Mouse (Mus musculus): ENCODE results near the gene Ext2. TPM values are rescaled to one million over a fixed set of nuclear protein-coding genes. Genes with fewer than 3 reads are reported as not detected.

The Ext2 gene
- polyA plus RNA-seq, 1 experiment from 2014 or later, result 102 TPM

DNA sequence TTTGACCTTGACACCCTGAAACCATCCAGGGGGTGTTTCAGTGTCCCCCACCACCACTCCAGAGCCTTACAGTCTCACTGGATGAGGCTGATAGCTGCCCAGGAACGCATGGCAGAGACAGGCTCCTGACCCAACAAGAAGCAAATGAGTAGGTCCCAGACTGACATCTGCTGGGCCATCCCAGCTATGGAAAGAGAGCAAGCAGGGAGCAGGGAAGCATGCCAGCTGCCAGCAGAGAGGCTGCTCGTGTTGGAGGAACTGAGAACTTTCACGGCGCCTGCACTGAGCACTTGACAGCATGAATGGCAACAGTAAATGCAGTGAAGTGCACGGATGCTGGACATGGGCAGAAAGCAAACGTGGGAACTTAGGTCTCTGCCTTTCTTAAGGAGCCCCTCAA is 17.7 kb upstream of the Ext2 start:
- no peaks in the 10 kb centered on the region for H3K4me1 ChIP-seq
- H3K36me3 ChIP-seq, result peaks cover 26% of the 10 kb centered on the region
- H3K4me2 ChIP-seq, result no peak overlapping the region
- no peak overlapping the region for H3K9ac ChIP-seq
- H3K27me3 ChIP-seq (replicated peaks), result no peaks in the 10 kb centered on the region
- no peak for ATAC-seq (ENCODE audit: insufficient read depth, low FRiP score, low read depth)
- no peak overlapping the region for H3K4me3 ChIP-seq (replicated peaks)
- no peak overlapping the region for H3K27ac ChIP-seq
- no peaks in the 10 kb centered on the region for H3K9me3 ChIP-seq
- WGBS, result 81% methylated on average over 6 of the region's 6 CpGs

- no peak for ATAC-seq (ENCODE audit: insufficient read depth, low FRiP score, low read depth)
- 92% methylated on average over 4 of the region's 4 CpGs for WGBS
Observed at GRCm38 (mm10) chr2:93838931-93839330, 16.6 kb upstream of the Ext2 start.

DNA sequence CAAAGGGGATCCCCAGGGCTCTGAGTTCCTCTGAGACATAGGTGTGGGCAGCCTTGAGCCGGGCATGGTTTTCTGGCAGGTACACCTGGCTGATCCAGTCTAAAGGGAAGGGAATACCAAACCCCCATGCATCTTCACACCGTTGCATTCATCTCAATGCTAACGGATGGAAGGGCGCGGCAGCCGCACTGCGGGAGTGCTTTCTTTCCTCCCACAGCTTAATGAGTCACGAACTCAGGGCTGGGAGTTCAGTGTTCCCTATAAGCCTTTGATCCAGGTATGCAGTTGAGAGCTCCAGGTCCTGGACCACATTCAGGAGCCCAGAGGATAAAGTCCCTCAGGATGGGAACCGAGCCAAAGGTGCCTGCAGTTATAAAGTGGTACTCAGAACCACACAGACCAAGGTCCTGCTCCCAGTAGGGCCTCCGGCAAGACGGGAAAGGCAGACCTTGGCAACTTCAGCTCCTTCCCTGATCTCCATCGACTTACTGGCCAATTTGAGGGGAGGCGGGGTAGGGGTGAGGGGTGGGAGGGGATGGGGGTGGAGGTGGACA is 13.9 kb upstream of the Ext2 start:
- ATAC-seq (ENCODE audit: insufficient read depth, low FRiP score, low read depth), result no peak
- 73% methylated on average over 13 of the region's 13 CpGs for WGBS
- H3K36me3 ChIP-seq, result peaks cover 25% of the 10 kb centered on the region
- H3K27ac ChIP-seq, result no peak overlapping the region
- H3K27me3 ChIP-seq (replicated peaks), result no peaks in the 10 kb centered on the region
- H3K4me2 ChIP-seq, result no peak overlapping the region
- no peak overlapping the region for H3K9ac ChIP-seq
- no peak overlapping the region for H3K4me3 ChIP-seq (replicated peaks)
- no peaks in the 10 kb centered on the region for H3K9me3 ChIP-seq
- H3K4me1 ChIP-seq, result no peaks in the 10 kb centered on the region

More at GRCm38 (mm10) chr2:93838931-93839330, 16.6 kb upstream of the Ext2 start:
- Histone ChIP-seq H3K27ac (no peak overlapping the region), H3K9ac (no peak overlapping the region), H3K4me1 (no peaks in the 10 kb centered on the region), H3K27me3 (replicated peaks) (no peaks in the 10 kb centered on the region), H3K9me3 (no peaks in the 10 kb centered on the region), H3K36me3 (peaks cover 26% of the 10 kb centered on the region), H3K4me2 (no peak overlapping the region), H3K4me3 (replicated peaks) (no peak overlapping the region)

DNA sequence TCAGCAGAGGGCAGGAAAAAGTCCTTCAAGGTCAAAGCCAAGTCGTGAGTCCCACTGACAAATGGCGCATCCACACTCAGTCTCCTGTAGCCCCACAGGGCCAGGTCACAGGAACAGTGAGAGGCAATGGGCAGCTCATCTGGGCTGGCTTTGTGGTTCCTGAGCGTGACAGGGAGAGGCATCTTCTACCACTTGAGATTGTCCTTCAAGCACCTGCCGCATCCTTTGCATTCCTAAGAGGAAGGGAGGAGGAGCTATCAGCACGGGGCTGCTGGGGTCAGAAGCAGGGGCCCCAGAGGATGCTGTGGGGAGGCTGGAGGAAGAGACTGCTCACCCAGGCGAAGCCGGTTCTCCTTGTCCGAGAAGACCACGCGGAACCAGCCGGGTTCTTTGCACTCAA is 13.2 kb upstream of the Ext2 start:
- no peak overlapping the region for H3K4me2 ChIP-seq
- H3K36me3 ChIP-seq, result peaks cover 18% of the 10 kb centered on the region
- 78% methylated on average over 11 of the region's 11 CpGs for WGBS
- H3K27ac ChIP-seq, result no peak overlapping the region
- no peaks in the 10 kb centered on the region for H3K27me3 ChIP-seq (replicated peaks)
- no peaks in the 10 kb centered on the region for H3K9me3 ChIP-seq
- no peaks in the 10 kb centered on the region for H3K4me1 ChIP-seq
- H3K4me3 ChIP-seq (replicated peaks), result no peak overlapping the region
- no peak overlapping the region for H3K9ac ChIP-seq
- no peak for ATAC-seq (ENCODE audit: insufficient read depth, low FRiP score, low read depth)

GRCm38 (mm10) chr2:93823519-93823918 is 1.2 kb upstream of the Ext2 start:
- H3K4me2 ChIP-seq, result no peak overlapping the region
- H3K4me3 ChIP-seq (replicated peaks), result no peak overlapping the region
- H3K27me3 ChIP-seq (replicated peaks), result no peaks in the 10 kb centered on the region
- no peaks in the 10 kb centered on the region for H3K36me3 ChIP-seq
- H3K27ac ChIP-seq, result no peak overlapping the region
- no peaks in the 10 kb centered on the region for H3K9me3 ChIP-seq
- H3K4me1 ChIP-seq, result peaks cover 6% of the 10 kb centered on the region
- WGBS, result 16% methylated on average over 8 of the region's 8 CpGs
- ATAC-seq (ENCODE audit: insufficient read depth, low FRiP score, low read depth), result no peak
- no peak overlapping the region for H3K9ac ChIP-seq

- no peak for ATAC-seq (ENCODE audit: insufficient read depth, low FRiP score, low read depth)
Observed at GRCm38 (mm10) chr2:93817791-93818190, 4.6 kb downstream of the Ext2 start.

GRCm38 (mm10) chr2:93813343-93813742 is 9.0 kb downstream of the Ext2 start:
- Histone ChIP-seq H3K36me3 (peaks cover 8% of the 10 kb centered on the region), H3K9ac (no peak overlapping the region), H3K27me3 (replicated peaks) (no peaks in the 10 kb centered on the region), H3K27ac (no peak overlapping the region), H3K4me1 (no peaks in the 10 kb centered on the region), H3K9me3 (no peaks in the 10 kb centered on the region), H3K4me2 (no peak overlapping the region), H3K4me3 (replicated peaks) (no peak overlapping the region)
- no peak for ATAC-seq (ENCODE audit: insufficient read depth, low FRiP score, low read depth)
- WGBS, result 91% methylated on average over 22 of the region's 22 CpGs

More at GRCm38 (mm10) chr2:93817791-93818190, 4.6 kb downstream of the Ext2 start:
- Histone ChIP-seq H3K9ac (no peak overlapping the region), H3K36me3 (peaks cover 5% of the 10 kb centered on the region; the same call in 1 of the 2 replicates), H3K4me2 (no peak overlapping the region), H3K9me3 (no peaks in the 10 kb centered on the region), H3K4me3 (replicated peaks) (no peak overlapping the region), H3K27ac (no peak overlapping the region), H3K27me3 (replicated peaks) (no peaks in the 10 kb centered on the region), H3K4me1 (peaks cover 6% of the 10 kb centered on the region)
- WGBS, result 89% methylated on average over 5 of the region's 5 CpGs

DNA sequence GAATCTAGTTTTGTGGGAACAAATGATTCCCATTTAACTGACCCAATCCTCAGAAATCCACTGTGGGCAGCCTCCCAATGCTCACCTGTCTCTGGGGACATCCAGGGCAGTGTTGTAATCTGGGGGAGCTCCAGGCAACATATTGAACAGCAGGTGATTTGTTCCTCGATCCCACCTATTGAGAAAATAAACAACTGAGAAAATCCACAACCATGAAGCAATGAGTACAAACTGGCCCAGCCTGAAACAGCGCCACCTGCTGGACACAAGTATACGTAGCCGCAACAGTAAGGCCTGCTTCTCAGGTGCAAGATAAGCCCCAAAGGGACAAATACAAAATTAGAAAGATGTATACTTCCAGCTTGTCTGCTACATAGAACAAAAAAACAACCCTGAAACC is 10.6 kb downstream of the Ext2 start:
- H3K4me1 ChIP-seq, result no peaks in the 10 kb centered on the region
- H3K9me3 ChIP-seq, result no peaks in the 10 kb centered on the region
- H3K4me3 ChIP-seq (replicated peaks), result no peak overlapping the region
- H3K36me3 ChIP-seq, result peaks cover 8% of the 10 kb centered on the region
- H3K4me2 ChIP-seq, result no peak overlapping the region
- 41% methylated on average over 4 of the region's 4 CpGs for WGBS
- H3K9ac ChIP-seq, result no peak overlapping the region
- no peaks in the 10 kb centered on the region for H3K27me3 ChIP-seq (replicated peaks)
- H3K27ac ChIP-seq, result no peak overlapping the region
- no peak for ATAC-seq (ENCODE audit: insufficient read depth, low FRiP score, low read depth)

DNA sequence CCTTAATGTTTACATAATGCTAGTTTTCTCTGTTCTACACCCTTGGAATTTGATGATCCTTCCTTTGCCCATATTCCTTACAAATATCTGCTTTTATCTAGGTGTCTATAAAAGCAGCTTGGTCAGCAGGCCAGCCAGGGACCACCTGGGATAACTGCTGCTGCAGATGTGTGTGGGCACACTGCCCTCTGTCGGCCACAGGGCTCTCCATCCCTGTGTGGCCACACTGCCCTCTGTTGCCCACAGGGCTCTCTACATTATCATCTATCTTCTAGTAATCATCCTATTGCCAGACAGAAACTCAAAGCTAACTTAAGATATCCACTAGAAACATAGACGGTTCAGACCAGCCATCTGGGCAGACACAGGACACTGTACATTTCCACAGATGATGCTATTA is 12.4 kb downstream of the Ext2 start:
- Histone ChIP-seq H3K9ac (no peak overlapping the region), H3K36me3 (peaks cover 16% of the 10 kb centered on the region), H3K27me3 (replicated peaks) (no peaks in the 10 kb centered on the region), H3K4me3 (replicated peaks) (no peak overlapping the region), H3K4me2 (no peak overlapping the region), H3K27ac (no peak overlapping the region), H3K4me1 (no peaks in the 10 kb centered on the region), H3K9me3 (no peaks in the 10 kb centered on the region)
- 10% methylated on average over 2 of the region's 2 CpGs for WGBS
- ATAC-seq (ENCODE audit: insufficient read depth, low FRiP score, low read depth), result no peak

DNA sequence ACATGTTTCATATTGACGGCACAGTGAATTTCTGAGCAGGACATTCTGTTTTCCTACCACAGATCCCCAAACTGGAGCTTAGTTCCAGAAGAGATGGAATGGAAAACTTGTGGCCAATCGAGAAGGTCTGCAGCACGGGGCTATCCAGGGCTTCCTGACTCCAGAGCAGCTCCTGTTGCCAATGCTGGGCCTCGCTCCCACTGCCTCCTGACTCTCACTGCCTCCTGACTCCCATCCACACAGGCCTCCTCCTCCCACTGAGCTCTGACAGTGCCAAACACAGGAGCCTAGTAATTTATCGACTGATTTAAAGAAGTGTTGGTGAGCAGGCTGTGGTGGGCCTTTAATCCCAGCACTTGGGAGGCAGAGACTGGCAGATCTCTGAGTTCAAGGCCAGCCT is 14.3 kb downstream of the Ext2 start:
- no peaks in the 10 kb centered on the region for H3K27me3 ChIP-seq (replicated peaks)
- H3K4me2 ChIP-seq, result no peak overlapping the region
- H3K36me3 ChIP-seq, result peaks cover 11% of the 10 kb centered on the region; the same call in 1 of the 2 replicates
- H3K9me3 ChIP-seq, result no peaks in the 10 kb centered on the region
- H3K4me3 ChIP-seq (replicated peaks), result no peak overlapping the region
- 87% methylated on average over 5 of the region's 5 CpGs for WGBS
- no peak overlapping the region for H3K9ac ChIP-seq
- H3K27ac ChIP-seq, result no peak overlapping the region
- no peak for ATAC-seq (ENCODE audit: insufficient read depth, low FRiP score, low read depth)
- H3K4me1 ChIP-seq, result no peaks in the 10 kb centered on the region

DNA sequence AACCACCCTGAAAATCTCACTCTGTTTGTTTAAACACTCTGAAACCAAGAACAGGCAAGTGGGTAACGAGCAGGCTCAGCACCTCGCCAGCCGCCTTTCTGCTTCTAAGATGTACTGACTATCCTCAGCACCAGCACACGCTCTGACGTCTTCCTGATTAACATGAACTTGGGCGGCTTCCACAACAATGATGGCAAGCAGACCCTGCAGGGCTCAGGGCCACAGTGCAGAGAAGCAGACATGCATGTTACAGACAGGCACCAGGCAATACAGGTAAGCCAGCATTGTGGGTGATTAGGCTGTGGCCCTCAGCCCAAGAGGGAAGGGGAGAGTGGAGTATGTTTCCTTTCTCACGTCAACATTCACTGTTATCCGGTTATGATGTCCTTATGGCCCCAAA is 14.9 kb downstream of the Ext2 start:
- no peak for ATAC-seq (ENCODE audit: insufficient read depth, low FRiP score, low read depth)
- Histone ChIP-seq H3K9me3 (no peaks in the 10 kb centered on the region), H3K9ac (no peak overlapping the region), H3K4me1 (no peaks in the 10 kb centered on the region), H3K4me2 (no peak overlapping the region), H3K27ac (no peak overlapping the region), H3K27me3 (replicated peaks) (no peaks in the 10 kb centered on the region), H3K36me3 (peaks cover 11% of the 10 kb centered on the region; the same call in 1 of the 2 replicates), H3K4me3 (replicated peaks) (no peak overlapping the region)
- WGBS, result 82% methylated on average over 8 of the region's 8 CpGs

DNA sequence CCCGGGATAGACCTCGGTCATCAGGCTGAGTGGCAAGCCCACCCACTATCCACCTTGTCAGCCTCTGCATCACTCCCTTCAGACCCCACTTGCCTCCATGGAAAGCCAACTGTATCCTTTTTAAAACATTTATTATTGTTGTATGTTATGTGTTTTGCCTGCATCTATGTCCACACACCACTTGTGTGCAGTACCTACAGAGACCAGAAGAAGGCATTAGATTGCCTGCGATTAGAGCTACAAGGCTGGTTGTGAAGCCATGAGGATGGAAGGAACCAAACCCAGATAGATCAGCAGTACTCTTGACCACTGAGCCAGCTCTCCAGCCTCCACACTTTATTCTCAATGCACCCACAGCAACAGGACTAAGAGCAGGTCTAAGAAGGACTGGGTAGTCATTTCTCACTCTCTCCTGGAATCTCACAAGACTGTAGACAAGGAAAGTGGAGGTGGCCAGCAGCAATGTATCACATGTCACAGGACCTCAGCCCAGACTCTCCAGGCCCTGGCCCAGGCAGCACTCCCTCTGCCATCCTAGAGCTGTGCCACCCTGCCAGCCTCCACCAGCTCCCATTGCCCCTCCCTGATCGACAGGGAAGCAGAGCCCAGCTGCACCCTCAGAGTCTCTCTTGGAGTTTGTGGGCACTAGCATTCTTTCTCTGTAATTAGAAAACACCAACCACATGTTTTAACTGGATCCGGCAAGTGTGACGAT is 15.7 kb downstream of the Ext2 start:
- H3K27me3 ChIP-seq (replicated peaks), result no peaks in the 10 kb centered on the region
- H3K9me3 ChIP-seq, result no peaks in the 10 kb centered on the region
- H3K4me2 ChIP-seq, result no peak overlapping the region
- 88% methylated on average over 6 of the region's 6 CpGs for WGBS
- H3K4me3 ChIP-seq (replicated peaks), result no peak overlapping the region
- H3K4me1 ChIP-seq, result no peaks in the 10 kb centered on the region
- peaks cover 14% of the 10 kb centered on the region for H3K36me3 ChIP-seq
- no peak overlapping the region for H3K9ac ChIP-seq
- ATAC-seq (ENCODE audit: insufficient read depth, low FRiP score, low read depth), result no peak
- no peak overlapping the region for H3K27ac ChIP-seq

Data from stomach, embryonic 15.5 days (tissue).